Mouse (Mus musculus) hindbrain, embryonic 12.5 days (tissue): ENCODE results near the gene Trdmt1. TPM values are rescaled to one million over a fixed set of nuclear protein-coding genes. Genes with fewer than 3 reads are reported as not detected.

Experiments
- ATAC-seq: fragments of 200-750 bp; cut with Nextera tagmentation; 2 replicates; pipeline ENCODE4 v1.8.0; 2017; ENCODE audit warnings: moderate TSS enrichment; ENCODE audit not compliant: low FRiP score
- H3K27ac ChIP-seq: fragments of 300-500 bp; sonication (generic); 2 replicates; pipeline ENCODE4 v1.5.1; 2016; ENCODE audit warnings: mild to moderate bottlenecking
- H3K27me3 ChIP-seq: fragments of 300-500 bp; sonication (generic); 2 replicates; pipeline ENCODE4 v1.6.1; 2016; ENCODE audit warnings: mild to moderate bottlenecking
- H3K36me3 ChIP-seq: fragments of 300-500 bp; sonication (generic); 2 replicates; pipeline ENCODE4 v1.6.1; 2016; ENCODE audit warnings: mild to moderate bottlenecking
- H3K4me1 ChIP-seq: fragments of 300-500 bp; sonication (generic); 2 replicates; pipeline ENCODE4 v1.6.1; 2016
- H3K4me2 ChIP-seq: fragments of 300-500 bp; sonication (generic); replicated peaks from 2 replicates; pipeline ENCODE4 v1.6.1; 2016; ENCODE audit warnings: mild to moderate bottlenecking
- H3K4me3 ChIP-seq: fragments of 300-500 bp; sonication (generic); 2 replicates; pipeline ENCODE4 v1.5.1; 2016; ENCODE audit warnings: mild to moderate bottlenecking
- H3K9ac ChIP-seq: fragments of 300-500 bp; sonication (generic); 2 replicates; pipeline ENCODE4 v1.6.1; 2016; ENCODE audit warnings: mild to moderate bottlenecking, moderate library complexity
- H3K9me3 ChIP-seq: fragments of 300-500 bp; sonication (generic); replicated peaks from 2 replicates; pipeline ENCODE4 v1.6.1; 2016; ENCODE audit warnings: mild to moderate bottlenecking
- WGBS: fragments of 180-500 bp; shearing (Covaris S2); methylation state at CpG from one replicate; pipeline ENCODE4 v1.1.7; 2016; 5-methylcytosine and 5-hydroxymethylcytosine counted together
- polyA plus RNA-seq: library from polyadenylated mRNA; unstranded; fragments of >200 nt; fragmentation: Nextera tagmentation; extraction: Ambion mirVana; gene quantifications from 2 replicates; pipeline ENCODE4 v1.2.1, GENCODE M21; 2016

Trdmt1 gene
- polyA plus RNA-seq, 1 experiment from 2014 or later: 7.9 TPM

GRCm38 (mm10) chr2:13523540-13524456 is 20.7 kb downstream of the Trdmt1 start:
- H3K4me1 ChIP-seq: peaks cover 2% of the 10 kb centered on the region; the same call in 1 of the 2 replicates
- H3K27me3 ChIP-seq: no peaks in the 10 kb centered on the region
- ATAC-seq: peak; percentile 47; the same call in 1 of the 2 replicates
- H3K4me2 ChIP-seq: no peak overlapping the region
- H3K4me3 ChIP-seq: no peak overlapping the region
- WGBS: 72% methylated on average over 8 of the region's 8 CpGs
- H3K36me3 ChIP-seq: no peaks in the 10 kb centered on the region
- no peaks in the 10 kb centered on the region for H3K9me3 ChIP-seq
- no peak overlapping the region for H3K9ac ChIP-seq
- no peak overlapping the region for H3K27ac ChIP-seq

GRCm38 (mm10) chr2:13522106-13522505 is 22.4 kb downstream of the Trdmt1 start:
- WGBS: 48% methylated on average over 8 of the region's 8 CpGs
- no peak overlapping the region for H3K4me3 ChIP-seq
- no peak overlapping the region for H3K9ac ChIP-seq
- no peaks in the 10 kb centered on the region for H3K27me3 ChIP-seq
- H3K27ac ChIP-seq: no peak overlapping the region
- H3K4me2 ChIP-seq: no peak overlapping the region
- H3K9me3 ChIP-seq: no peaks in the 10 kb centered on the region
- peaks cover 2% of the 10 kb centered on the region; the same call in 1 of the 2 replicates for H3K4me1 ChIP-seq
- H3K36me3 ChIP-seq: no peaks in the 10 kb centered on the region
- no peak for ATAC-seq

- Histone ChIP-seq H3K27me3 (no peaks in the 10 kb centered on the region), H3K36me3 (no peaks in the 10 kb centered on the region), H3K4me3 (no peak overlapping the region), H3K9ac (no peak overlapping the region), H3K9me3 (no peaks in the 10 kb centered on the region), H3K4me1 (no peaks in the 10 kb centered on the region), H3K4me2 (no peak overlapping the region), H3K27ac (no peak overlapping the region)
- 60% methylated on average over 4 of the region's 4 CpGs for whole genome bisulfite sequencing
- ATAC-seq: no peak
Measured at GRCm38 (mm10) chr2:13514949-13515348, 29.5 kb downstream of the Trdmt1 start.

- no peaks in the 10 kb centered on the region for H3K9me3 ChIP-seq
- no peak overlapping the region for H3K9ac ChIP-seq
- 93% methylated on average over 2 of the region's 2 CpGs for WGBS
- no peak overlapping the region for H3K27ac ChIP-seq
- no peak overlapping the region for H3K4me3 ChIP-seq
- ATAC-seq: no peak
- no peaks in the 10 kb centered on the region for H3K27me3 ChIP-seq
- no peaks in the 10 kb centered on the region for H3K4me1 ChIP-seq
- no peak overlapping the region for H3K4me2 ChIP-seq
- H3K36me3 ChIP-seq: no peaks in the 10 kb centered on the region
Measured at GRCm38 (mm10) chr2:13502717-13503116, 41.8 kb downstream of the Trdmt1 start.

GRCm38 (mm10) chr2:13501553-13501952 is 42.9 kb downstream of the Trdmt1 start:
- Histone ChIP-seq H3K27me3 (no peaks in the 10 kb centered on the region), H3K4me1 (no peaks in the 10 kb centered on the region), H3K27ac (no peak overlapping the region), H3K9me3 (no peaks in the 10 kb centered on the region), H3K4me2 (no peak overlapping the region), H3K9ac (no peak overlapping the region), H3K4me3 (no peak overlapping the region), H3K36me3 (no peaks in the 10 kb centered on the region)
- no peak for ATAC-seq
- 39% methylated on average over 5 of the region's 5 CpGs for WGBS

GRCm38 (mm10) chr2:13500298-13500999 is 44.0 kb downstream of the Trdmt1 start:
- 36% methylated on average over 5 of the region's 5 CpGs for WGBS
- Histone ChIP-seq H3K36me3 (no peaks in the 10 kb centered on the region), H3K4me3 (no peak overlapping the region), H3K9ac (no peak overlapping the region), H3K4me1 (no peaks in the 10 kb centered on the region), H3K9me3 (no peaks in the 10 kb centered on the region), H3K27me3 (no peaks in the 10 kb centered on the region), H3K4me2 (no peak overlapping the region), H3K27ac (no peak overlapping the region)
- ATAC-seq: peak; percentile 94

- Histone ChIP-seq H3K9me3 (no peaks in the 10 kb centered on the region), H3K4me2 (no peak overlapping the region), H3K27me3 (no peaks in the 10 kb centered on the region), H3K4me1 (no peaks in the 10 kb centered on the region), H3K36me3 (no peaks in the 10 kb centered on the region), H3K27ac (no peak overlapping the region), H3K9ac (no peak overlapping the region), H3K4me3 (no peak overlapping the region)
- WGBS: 79% methylated on average over 7 of the region's 7 CpGs
- no peak for ATAC-seq
Measured at GRCm38 (mm10) chr2:13499196-13499595, 45.3 kb downstream of the Trdmt1 start.

GRCm38 (mm10) chr2:13496087-13496486 is 48.4 kb downstream of the Trdmt1 start:
- Histone ChIP-seq H3K4me3 (no peak overlapping the region), H3K9ac (no peak overlapping the region)
- ATAC-seq: no peak

GRCm38 (mm10) chr2:13492927-13493326 is 51.5 kb downstream of the Trdmt1 start:
- H3K4me2 ChIP-seq: no peak overlapping the region
- no peak overlapping the region for H3K27ac ChIP-seq
- H3K9me3 ChIP-seq: no peaks in the 10 kb centered on the region
- H3K36me3 ChIP-seq: no peaks in the 10 kb centered on the region
- no peak overlapping the region for H3K9ac ChIP-seq
- WGBS: 80% methylated on average over 4 of the region's 4 CpGs
- no peaks in the 10 kb centered on the region for H3K27me3 ChIP-seq
- H3K4me1 ChIP-seq: 0 out of 2 replicates have a peak, but pooled peaks cover 3% of the 10 kb centered on the region
- ATAC-seq: no peak
- no peak overlapping the region for H3K4me3 ChIP-seq

More at GRCm38 (mm10) chr2:13496087-13496486, 48.4 kb downstream of the Trdmt1 start:
- Histone ChIP-seq H3K27me3 (no peaks in the 10 kb centered on the region), H3K9me3 (no peaks in the 10 kb centered on the region), H3K4me1 (0 out of 2 replicates have a peak, but pooled peaks cover 3% of the 10 kb centered on the region), H3K27ac (no peak overlapping the region), H3K4me2 (no peak overlapping the region), H3K36me3 (no peaks in the 10 kb centered on the region)
- 90% methylated on average over 2 of the region's 2 CpGs for WGBS

- no peaks in the 10 kb centered on the region for H3K27me3 ChIP-seq
- ATAC-seq: no peak
- H3K36me3 ChIP-seq: no peaks in the 10 kb centered on the region
- no peak within 1 kb of the TSS for H3K9ac ChIP-seq
- H3K9me3 ChIP-seq: no peaks in the 10 kb centered on the region
- 0 out of 2 replicates have a peak, but pooled peaks cover 3% of the 10 kb centered on the region for H3K4me1 ChIP-seq
- 43% methylated on average over 8 of the region's 8 CpGs for WGBS
- no peak within 1 kb of the TSS for H3K4me3 ChIP-seq
- no peak within 1 kb of the TSS for H3K4me2 ChIP-seq
- H3K27ac ChIP-seq: no peak within 1 kb of the TSS
Measured at GRCm38 (mm10) chr2:13491734-13492133, 52.7 kb downstream of the Trdmt1 start, which contains the start of gene Cubn. Gene Cubn, minus strand, starts transcription at chr2:13491813.

GRCm38 (mm10) chr2:13490480-13490879 is 54.0 kb downstream of the Trdmt1 start:
- no peaks in the 10 kb centered on the region for H3K9me3 ChIP-seq
- H3K27ac ChIP-seq: no peak overlapping the region
- no peaks in the 10 kb centered on the region for H3K36me3 ChIP-seq
- no peaks in the 10 kb centered on the region for H3K27me3 ChIP-seq
- ATAC-seq: no peak
- no peak overlapping the region for H3K4me2 ChIP-seq
- WGBS: 84% methylated on average over 2 of the region's 2 CpGs
- no peak overlapping the region for H3K4me3 ChIP-seq
- 0 out of 2 replicates have a peak, but pooled peaks cover 3% of the 10 kb centered on the region for H3K4me1 ChIP-seq
- H3K9ac ChIP-seq: no peak overlapping the region

GRCm38 (mm10) chr2:13486470-13486869 is 58.0 kb downstream of the Trdmt1 start:
- Histone ChIP-seq H3K27ac (no peak overlapping the region), H3K36me3 (no peaks in the 10 kb centered on the region), H3K4me2 (no peak overlapping the region), H3K27me3 (no peaks in the 10 kb centered on the region), H3K4me3 (no peak overlapping the region), H3K4me1 (0 out of 2 replicates have a peak, but pooled peaks cover 1% of the 10 kb centered on the region), H3K9ac (no peak overlapping the region), H3K9me3 (no peaks in the 10 kb centered on the region)
- ATAC-seq: no peak
- 80% methylated on average over 8 of the region's 8 CpGs for WGBS
